Mouse (Mus musculus) retina, postnatal 1 day (tissue): ENCODE measurements around the gene Pdzrn4.
"Not testable (repeated sequence)": the region's sequence is repeated elsewhere in the genome, so short reads cannot be mapped to it uniquely, and the experiment has no call there.

Experiments used
- DNase-seq: peaks from one replicate; pipeline ENCODE4 v3.0.0-alpha.2; 2012

The Pdzrn4 gene

GRCm38 (mm10) chr15:92396770-92397608 is at the start of gene Pdzrn4:
Pdzrn4 (plus strand) TSS chr15:92396881.
- peak; percentile 78 for DNase-seq

GRCm38 (mm10) chr15:92347426-92347825 is 49.3 kb upstream of the Pdzrn4 start:
- DNase-seq, result no peak

GRCm38 (mm10) chr15:92347902-92348301 is 48.8 kb upstream of the Pdzrn4 start:
- DNase-seq, result peak; percentile 22

GRCm38 (mm10) chr15:92348453-92348852 is 48.2 kb upstream of the Pdzrn4 start:
- not testable (repeated sequence) for DNase-seq

GRCm38 (mm10) chr15:92364153-92364552 is 32.5 kb upstream of the Pdzrn4 start:
- DNase-seq, result peak; percentile 22

GRCm38 (mm10) chr15:92364592-92364991 is 32.1 kb upstream of the Pdzrn4 start:
- no peak for DNase-seq

- DNase-seq, result no peak
Observed at GRCm38 (mm10) chr15:92394811-92395210, 1.9 kb upstream of the Pdzrn4 start.

- DNase-seq, result no peak
Observed at GRCm38 (mm10) chr15:92398747-92399146, 2.1 kb downstream of the Pdzrn4 start.

GRCm38 (mm10) chr15:92399278-92399677 is 2.6 kb downstream of the Pdzrn4 start:
- no peak for DNase-seq

- DNase-seq, result no peak
Observed at GRCm38 (mm10) chr15:92401554-92401953, 4.9 kb downstream of the Pdzrn4 start.

- DNase-seq, result peak; percentile 25
Observed at GRCm38 (mm10) chr15:92415323-92415722, 18.6 kb downstream of the Pdzrn4 start.

- DNase-seq, result no peak
Observed at GRCm38 (mm10) chr15:92416141-92416540, 19.5 kb downstream of the Pdzrn4 start.

GRCm38 (mm10) chr15:92416658-92417057 is 20.0 kb downstream of the Pdzrn4 start:
- no peak for DNase-seq

- no peak for DNase-seq
Observed at GRCm38 (mm10) chr15:92417120-92417519, 20.4 kb downstream of the Pdzrn4 start.

GRCm38 (mm10) chr15:92434605-92435004 is 37.9 kb downstream of the Pdzrn4 start:
- peak; percentile 71 for DNase-seq

GRCm38 (mm10) chr15:92435306-92435705 is 38.6 kb downstream of the Pdzrn4 start:
- DNase-seq, result no peak

- peak; percentile 55 for DNase-seq
Observed at GRCm38 (mm10) chr15:92441630-92442180, 45.0 kb downstream of the Pdzrn4 start.

- DNase-seq, result peak; percentile 68
Observed at GRCm38 (mm10) chr15:92447708-92448147, 51.0 kb downstream of the Pdzrn4 start.

GRCm38 (mm10) chr15:92449112-92449511 is 52.4 kb downstream of the Pdzrn4 start:
- DNase-seq, result no peak

- DNase-seq, result no peak
Observed at GRCm38 (mm10) chr15:92452620-92453019, 55.9 kb downstream of the Pdzrn4 start.

- DNase-seq, result peak; percentile 8
Observed at GRCm38 (mm10) chr15:92482198-92482597, 85.5 kb downstream of the Pdzrn4 start.

GRCm38 (mm10) chr15:92491376-92491775 is 94.7 kb downstream of the Pdzrn4 start:
- DNase-seq, result no peak

- no peak for DNase-seq
Observed at GRCm38 (mm10) chr15:92495465-92496174, 98.9 kb downstream of the Pdzrn4 start.
